Mouse (Mus musculus) CH12.LX (cell line): ENCODE results near the gene Pbld1. TPM values are rescaled to one million over a fixed set of nuclear protein-coding genes. Genes with fewer than 3 reads are reported as not detected.
A peak's percentile ranks its signal among the peaks of the same experiment; 100 is the strongest.

ENCODE experiments used
- DNase-seq: peaks from one replicate; pipeline ENCODE4 v3.0.0-alpha.2; 2013; ENCODE audit errors: extremely low read depth
- H3K27ac ChIP-seq: 2 replicates; pipeline ENCODE4 v1.5.1; 2012; ENCODE audit warnings: low read depth, mild to moderate bottlenecking, control low read depth, moderate library complexity; ENCODE audit not compliant: insufficient read depth
- H3K27me3 ChIP-seq: replicated peaks from 2 replicates; pipeline ENCODE3; 2012; ENCODE audit warnings: inconsistent platforms
- H3K36me3 ChIP-seq, 2 experiments: replicated peaks in 1 of 2; 2 replicates each; pipeline versions ENCODE3 to v1.6.1; 2012; ENCODE audit warnings: inconsistent platforms in 1 of 2, low read length in 1 of 2, mild to moderate bottlenecking in 1 of 2, mixed read lengths in 1 of 2, moderate library complexity in 1 of 2; ENCODE audit not compliant: control insufficient read depth in 1 of 2, insufficient read depth in 1 of 2
- H3K4me1 ChIP-seq, 2 experiments: 2 replicates each; pipeline ENCODE4 v1.6.1; 2012; ENCODE audit warnings: inconsistent platforms in 1 of 2, moderate library complexity in 1 of 2; ENCODE audit not compliant: insufficient read depth in 2 of 2, control insufficient read depth in 1 of 2
- H3K4me2 ChIP-seq: 2 replicates; pipeline ENCODE4 v1.6.1; 2012; ENCODE audit warnings: low read depth, mild to moderate bottlenecking, control low read depth; ENCODE audit not compliant: poor library complexity, insufficient read depth, severe bottlenecking
- H3K4me3 ChIP-seq, 3 experiments: fragments of 150-350 bp in 1 of 3; sonication (generic) in 1 of 3; replicated peaks in 1 of 3; 2 replicates each; pipeline versions ENCODE3 to v1.5.1; 2011 to 2012; ENCODE audit warnings: low read depth in 2 of 3, low read length in 2 of 3, mild to moderate bottlenecking in 2 of 3, moderate library complexity in 2 of 3, control low read depth in 1 of 3, improper control_type of control experiment in 1 of 3, inconsistent platforms in 1 of 3, mixed read lengths in 1 of 3; ENCODE audit not compliant: poor library complexity in 1 of 3
- H3K79me2 ChIP-seq: replicated peaks from 2 replicates; pipeline ENCODE4 v1.6.1; 2012; ENCODE audit warnings: mild to moderate bottlenecking, moderate library complexity; ENCODE audit not compliant: control insufficient read depth, poor library complexity, insufficient read depth, severe bottlenecking; ENCODE audit errors: extremely low read depth
- H3K9ac ChIP-seq: 2 replicates; pipeline ENCODE4 v1.6.1; 2012; ENCODE audit warnings: low read depth, mild to moderate bottlenecking, control low read depth, moderate library complexity; ENCODE audit not compliant: insufficient read depth
- H3K9me3 ChIP-seq: replicated peaks from 2 replicates; pipeline ENCODE3; 2012; ENCODE audit warnings: low read length, inconsistent platforms, mixed read lengths
- BHLHE40 ChIP-seq: IDR thresholded peaks from 2 replicates; pipeline ENCODE4 v1.6.1; 2011; ENCODE audit warnings: mild to moderate bottlenecking, low read depth, low read length, improper control_type of control experiment
- CHD1 ChIP-seq: IDR thresholded peaks from 2 replicates; pipeline ENCODE4 v1.6.1; 2012; ENCODE audit warnings: low read depth, low read length, improper control_type of control experiment, inconsistent platforms
- CTCF ChIP-seq, 2 experiments: IDR thresholded peaks in 1 of 2; conservative IDR thresholded peaks in 1 of 2; 2 replicates each; pipeline ENCODE4 v1.5.1; 2011 to 2012; ENCODE audit warnings: low read depth in 2 of 2, low read length in 2 of 2, improper control_type of control experiment in 1 of 2, inconsistent platforms in 1 of 2, mild to moderate bottlenecking in 1 of 2, moderate library complexity in 1 of 2
- ETS1 ChIP-seq: conservative IDR thresholded peaks from 2 replicates; pipeline ENCODE4 v1.6.1; 2012; ENCODE audit warnings: low read depth, mild to moderate bottlenecking, inconsistent platforms, low read length, improper control_type of control experiment, moderate library complexity
- GABPA ChIP-seq: IDR thresholded peaks from 2 replicates; pipeline ENCODE4 v1.6.1; 2012; ENCODE audit warnings: low read depth, low read length, improper control_type of control experiment, inconsistent platforms; ENCODE audit not compliant: insufficient replicate concordance
- KAT2A ChIP-seq: IDR thresholded peaks from 2 replicates; pipeline ENCODE4 v1.6.1; 2012; ENCODE audit warnings: low read length, improper control_type of control experiment, inconsistent platforms; ENCODE audit not compliant: insufficient replicate concordance
- PAX5 ChIP-seq: IDR thresholded peaks from 2 replicates; pipeline ENCODE4 v1.6.1; 2012; ENCODE audit warnings: low read length, inconsistent platforms, mixed read lengths
- RAD21 ChIP-seq: IDR thresholded peaks from 2 replicates; pipeline ENCODE4 v1.6.1; 2011; ENCODE audit warnings: low read depth, mild to moderate bottlenecking, low read length, improper control_type of control experiment, moderate library complexity
- SMC3 ChIP-seq: IDR thresholded peaks from 2 replicates; pipeline ENCODE4 v1.6.1; 2011; ENCODE audit warnings: low read depth, low read length, improper control_type of control experiment
- ZKSCAN1 ChIP-seq: IDR thresholded peaks from 2 replicates; pipeline ENCODE4 v1.6.1; 2012; ENCODE audit warnings: low read depth, inconsistent platforms, low read length, improper control_type of control experiment, borderline replicate concordance
- dilution Hi-C: fragments of 300-500 bp; cut with MboI; formaldehyde crosslinking; loops from 2 replicates; pipeline ENCODE4 v1.14.3; 2020; ENCODE audit warnings: low sequenced_read_pairs; ENCODE audit not compliant: extremely low pct_unique_long_range_greater_than_20kb, extremely low pct_ligation_motif_present
- in situ Hi-C: fragments of 300-500 bp; cut with MboI; formaldehyde crosslinking; loops from 3 replicates; pipeline ENCODE4 v1.14.3; 2019; ENCODE audit warnings: low sequenced_read_pairs, low pct_ligation_motif_present, low pct_unique_long_range_greater_than_20kb, mixed read lengths
- polyA plus RNA-seq: library from polyadenylated mRNA; unstranded; fragments of >175 nt; gene quantifications from 2 replicates; pipeline ENCODE4 v1.2.1, GENCODE M21; 2012; ENCODE audit warnings: low read depth; ENCODE audit not compliant: insufficient read length
- total RNA-seq, 2 experiments: library from RNA; depleted of rRNA; stranded (reverse); fragments of 300-350 nt in 1 of 2; fragments of >200 nt in 1 of 2; gene quantifications; 2 replicates each; pipeline ENCODE4 v1.2.3; 2012 to 2014

Gene Pbld1
- total and polyA plus RNA-seq, 3 experiments: 0.04 to 0.49 TPM; not detected in 1

- Histone ChIP-seq H3K9me3 (no peaks in the 10 kb centered on the region), H3K27ac (no peak overlapping the region), H3K4me3 (no peak overlapping the region), H3K4me1 (no peaks in the 10 kb centered on the region), H3K27me3 (no peaks in the 10 kb centered on the region), H3K36me3 (no peaks in the 10 kb centered on the region), H3K4me2 (no peak overlapping the region), H3K9ac (no peak overlapping the region), H3K79me2 (no peaks in the 10 kb centered on the region)
- in situ Hi-C loops: no loop called here
- dilution Hi-C loops: no loop called here
- TF ChIP-seq BHLHE40: no peak
- no peak for TF ChIP-seq GABPA
- no peak for TF ChIP-seq CHD1
- TF ChIP-seq PAX5: no peak
- DNase-seq: no peak
These were observed 21.2 kb upstream of the Pbld1 start for GRCm38 (mm10) chr10:63038571-63039320.

- Histone ChIP-seq H3K9me3 (no peaks in the 10 kb centered on the region), H3K36me3 (no peaks in the 10 kb centered on the region), H3K79me2 (no peaks in the 10 kb centered on the region), H3K27ac (no peak overlapping the region), H3K27me3 (no peaks in the 10 kb centered on the region), H3K4me3 (no peak overlapping the region), H3K9ac (no peak overlapping the region)
- in situ Hi-C loops (no loop called here), dilution Hi-C loops (no loop called here)
- no peak for TF ChIP-seq ZKSCAN1
- TF ChIP-seq, all 38 proteins: peak for 0
- no peak for DNase-seq
- Histone ChIP-seq H3K4me1 (no peaks in the 10 kb centered on the region), H3K4me2 (no peak overlapping the region)
These were observed 19.9 kb upstream of the Pbld1 start for GRCm38 (mm10) chr10:63039867-63040628.

DNA sequence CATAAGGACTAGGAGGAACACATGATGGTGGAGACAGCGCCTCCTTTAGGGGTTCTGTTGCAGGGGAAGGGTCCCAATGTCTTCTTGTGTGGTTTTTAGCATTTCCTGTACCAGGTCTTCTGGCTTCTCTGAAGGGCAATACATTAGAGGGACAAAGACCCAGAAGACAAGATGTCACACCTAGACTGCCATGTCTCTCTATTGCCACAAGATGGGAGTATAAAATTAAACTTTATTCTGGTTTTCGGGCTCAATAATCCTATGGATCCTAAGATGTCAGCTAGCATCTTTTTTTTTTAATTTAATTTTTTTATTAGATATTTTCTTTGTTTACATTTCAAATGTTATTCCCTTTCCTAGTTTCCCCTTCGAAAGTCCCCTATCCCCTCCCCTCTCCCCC is 16.8 kb upstream of the Pbld1 start:
- dilution Hi-C loops (no loop called here), in situ Hi-C loops (no loop called here)
- H3K9me3 ChIP-seq: no peaks in the 10 kb centered on the region
- no peaks in the 10 kb centered on the region for H3K79me2 ChIP-seq
- H3K36me3 ChIP-seq: no peaks in the 10 kb centered on the region
- H3K4me2 ChIP-seq: no peak overlapping the region
- no peak overlapping the region for H3K9ac ChIP-seq
- H3K27ac ChIP-seq: no peak overlapping the region
- H3K4me3 ChIP-seq: no peak overlapping the region
- DNase-seq: no peak
- peaks cover 4 to 9% of the 10 kb centered on the region in 2 experiments; a peak in 2 of 4 replicates for H3K4me1 ChIP-seq
- TF ChIP-seq ETS1 (no peak), RAD21 (peak; percentile 58), KAT2A (no peak), SMC3 (peak; percentile 60), CTCF (conservative IDR thresholded peaks at IDR 0.05 in 1 of 2, IDR thresholded peaks at IDR 0.05 in 1 of 2; ENCODE audit: low read depth in 2 of 2, low read length in 2 of 2) (peak in 1 of 2 experiments; percentile 62; a peak in 2 of 4 replicates)
- H3K27me3 ChIP-seq: no peaks in the 10 kb centered on the region
